ENCODE assay signal across 24 mouse cellular contexts in genomic region chr19:38011379-38011778, GRCm38 (mm10). TPM values are rescaled to one million over a fixed set of nuclear protein-coding genes. Genes with fewer than 3 reads are reported as not detected.
A peak's percentile ranks its signal among the peaks of the same experiment; 100 is the strongest.
DNase-seq lines count a peak whose midpoint lies in the region; ATAC-seq and TF ChIP-seq lines count a peak whose summit lies in the region.
"Had no signal": no experiment of that assay in that cellular context is flagged by ENCODE, and none has a peak within 500 bp of the region (broad histone marks: within the 10 kb centered on the region; RNA-seq: fewer than 3 reads in every experiment).

No protein-coding gene starts in this region.

- peak; percentile 75 for DNase-seq in Muller cell, postnatal 12 days (ENCODE audit: inconsistent ontology term)
- no peak for DNase-seq in frontal cortex, postnatal 10 days (ENCODE audit: low spot score in 2 of 2)
- no peak for DNase-seq in midbrain, embryonic 14.5 days
- DNase-seq in forebrain, postnatal 0 days, result no peak
- DNase-seq: adrenal gland, adult 2 months; adrenal gland, postnatal 36 days; B cell, adult 2 months; cerebellum, adult 11-12 months; cerebellum, adult 9-10 months; cerebellum, postnatal 25 days; gastrocnemius, postnatal 25 days; heart, adult 11 months; heart, postnatal 10 days; heart, postnatal 4 days; kidney, adult 11 months had no signal

- no peak overlapping the region for H3K4me2 ChIP-seq in midbrain, embryonic 14.5 days (ENCODE audit: low read length)
- no peak overlapping the region for H3K4me2 ChIP-seq in forebrain, postnatal 0 days (ENCODE audit: low read depth)
- H3K4me2 ChIP-seq: embryonic facial prominence, embryonic 12.5 days; hindbrain, embryonic 12.5 days had no signal

- no peak overlapping the region for H3K9ac ChIP-seq in midbrain, embryonic 14.5 days (replicated peaks; ENCODE audit: low read length)
- H3K9ac ChIP-seq in forebrain, postnatal 0 days, result no peak overlapping the region
- H3K9ac ChIP-seq: embryonic facial prominence, embryonic 12.5 days; hindbrain, embryonic 12.5 days had no signal

- H3K4me3 ChIP-seq in bone marrow macrophage, adult 2 months (ENCODE audit: insufficient read depth, low read length), result no peak overlapping the region
- no peak overlapping the region for H3K4me3 ChIP-seq in midbrain, embryonic 14.5 days (replicated peaks; ENCODE audit: low read depth, low read length)
- no peak overlapping the region for H3K4me3 ChIP-seq in forebrain, postnatal 0 days (ENCODE audit: low read depth, low read length)
- H3K4me3 ChIP-seq: embryonic facial prominence, embryonic 12.5 days; forebrain, embryonic 10.5 days; hindbrain, embryonic 12.5 days had no signal

- no peak for TF ChIP-seq CTCF in bone marrow macrophage, adult 2 months (IDR thresholded peaks at IDR 0.05; ENCODE audit: low read depth, low read length)
- TF ChIP-seq CTCF in forebrain, postnatal 0 days (IDR thresholded peaks at IDR 0.05; ENCODE audit: low read depth), result no peak

- peak overlapping the region; percentile 96 for H3K27ac ChIP-seq in bone marrow macrophage, adult 2 months (ENCODE audit: insufficient read depth, low read depth, low read length)
- no peak overlapping the region for H3K27ac ChIP-seq in midbrain, embryonic 14.5 days (replicated peaks; ENCODE audit: low read depth, low read length)
- H3K27ac ChIP-seq in forebrain, postnatal 0 days (ENCODE audit: low read depth, low read length), result no peak overlapping the region
- H3K27ac ChIP-seq: embryonic facial prominence, embryonic 12.5 days; forebrain, embryonic 10.5 days; hindbrain, embryonic 12.5 days; hindbrain, postnatal 0 days had no signal

- H3K4me1 ChIP-seq in bone marrow macrophage, adult 2 months (ENCODE audit: control insufficient read depth, insufficient read depth, low read length), result peaks cover 46% of the 10 kb centered on the region
- H3K4me1 ChIP-seq in midbrain, embryonic 14.5 days (ENCODE audit: control insufficient read depth, insufficient read depth, low read length), result peaks cover 6% of the 10 kb centered on the region; the same call in 1 of the 2 replicates
- H3K4me1 ChIP-seq in forebrain, postnatal 0 days (ENCODE audit: insufficient read depth), result peaks cover 8% of the 10 kb centered on the region

- H3K36me3 ChIP-seq in midbrain, embryonic 14.5 days (ENCODE audit: control insufficient read depth, insufficient read depth, low read length), result no peaks in the 10 kb centered on the region
- H3K36me3 ChIP-seq in forebrain, postnatal 0 days (ENCODE audit: insufficient read depth), result no peaks in the 10 kb centered on the region
- H3K36me3 ChIP-seq: embryonic facial prominence, embryonic 12.5 days; forebrain, embryonic 10.5 days; hindbrain, embryonic 12.5 days had no signal

- H3K27me3 ChIP-seq in midbrain, embryonic 14.5 days (ENCODE audit: control insufficient read depth, insufficient read depth, low read length), result no peaks in the 10 kb centered on the region
- H3K27me3 ChIP-seq in forebrain, postnatal 0 days (ENCODE audit: insufficient read depth, low read length), result no peaks in the 10 kb centered on the region
- H3K27me3 ChIP-seq: embryonic facial prominence, embryonic 12.5 days; hindbrain, embryonic 12.5 days had no signal

- H3K9me3 ChIP-seq in midbrain, embryonic 14.5 days (ENCODE audit: control insufficient read depth, low read length), result no peaks in the 10 kb centered on the region
- no peaks in the 10 kb centered on the region for H3K9me3 ChIP-seq in forebrain, postnatal 0 days (ENCODE audit: low read length)
- H3K9me3 ChIP-seq: embryonic facial prominence, embryonic 12.5 days; forebrain, embryonic 10.5 days; hindbrain, embryonic 12.5 days had no signal

- peak; percentile 70 for ATAC-seq in granulocyte monocyte progenitor cell, adult 5-6 weeks (replicated peaks; ENCODE audit: poor library complexity, severe bottlenecking)
- 0 out of 2 replicates have a peak, but pooled peaks have one; percentile 17 for ATAC-seq in monocyte, adult 5-6 weeks (replicated peaks; ENCODE audit: insufficient number of reproducible peaks, low FRiP score, low TSS enrichment, poor library complexity, severe bottlenecking)
- no peak for ATAC-seq in midbrain, embryonic 14.5 days (ENCODE audit: low FRiP score, low TSS enrichment)
- no peak for ATAC-seq in forebrain, postnatal 0 days
- ATAC-seq: forebrain, embryonic 14.5 days; hindbrain, postnatal 0 days had no signal

- TF ChIP-seq POLR2A in bone marrow macrophage, adult 2 months (IDR thresholded peaks at IDR 0.05; ENCODE audit: borderline replicate concordance, low read depth, low read length), result no peak

- WGBS in midbrain, embryonic 14.5 days, result 92% methylated on average over 1 of the region's 1 CpGs
- 70% methylated on average over 1 of the region's 1 CpGs for WGBS in forebrain, postnatal 0 days

RNA-seq across cellular contexts. Expression of gene Myof, which starts 32.0 kb away (rescaled TPM):
- 156 and 160 TPM in 2 replicates for polyA plus RNA-seq in bone marrow macrophage, adult 2 months (2012; ENCODE audit: insufficient read depth, insufficient read length, missing spikeins)
- total RNA-seq in granulocyte monocyte progenitor cell, adult 5-6 weeks (2014; fragmentation: Nextera tagmentation), result 2.3 and 6.7 TPM in 2 replicates
- 1.0 and 1.1 TPM in 2 replicates for total RNA-seq in granulocyte monocyte progenitor cell, adult 5-6 weeks (2017)
- total RNA-seq in monocyte, adult 5-6 weeks (2017), result 4.6 to 10.5 TPM (median 7.5 TPM) in 3 replicates
- 0.15 and 1.1 TPM in 2 replicates for polyA plus RNA-seq in midbrain, embryonic 14.5 days (2014; fragmentation: Nextera tagmentation; extraction: Ambion mirVana)
- 4.8 and 5.1 TPM in 2 replicates for total RNA-seq in forebrain, postnatal 0 days (2014; rRNA removed)
- polyA plus RNA-seq in forebrain, postnatal 0 days (2015; fragmentation: Nextera tagmentation; extraction: Ambion mirVana), result 1.4 and 1.5 TPM in 2 replicates

RNA-seq across cellular contexts. Expression of gene Cep55, which starts 43.4 kb away (rescaled TPM):
- polyA plus RNA-seq in bone marrow macrophage, adult 2 months (2012; ENCODE audit: insufficient read depth, insufficient read length, missing spikeins), result 21.0 and 23.2 TPM in 2 replicates
- total RNA-seq in granulocyte monocyte progenitor cell, adult 5-6 weeks (2014; fragmentation: Nextera tagmentation), result 16.1 and 21.4 TPM in 2 replicates
- 57.7 and 60.0 TPM in 2 replicates for total RNA-seq in granulocyte monocyte progenitor cell, adult 5-6 weeks (2017)
- 2.9 to 4.1 TPM (median 3.4 TPM) in 3 replicates for total RNA-seq in monocyte, adult 5-6 weeks (2017)
- polyA plus RNA-seq in midbrain, embryonic 14.5 days (2014; fragmentation: Nextera tagmentation; extraction: Ambion mirVana), result 2.8 and 10.0 TPM in 2 replicates
- total RNA-seq in forebrain, postnatal 0 days (2014; rRNA removed), result 2.5 and 3.9 TPM in 2 replicates
- 2.3 and 2.7 TPM in 2 replicates for polyA plus RNA-seq in forebrain, postnatal 0 days (2015; fragmentation: Nextera tagmentation; extraction: Ambion mirVana)
- total RNA-seq: gastrocnemius, adult 18-20 months had no signal

Comparison
In these comparisons a context has a peak if more than half of its experiments do, and no peak if none do; other contexts are left out.
1. ATAC-seq: peak in granulocyte monocyte progenitor cell, adult 5-6 weeks (single experiment) and monocyte, adult 5-6 weeks (single experiment); none in midbrain, embryonic 14.5 days (single experiment) and forebrain, postnatal 0 days (single experiment).